Mouse (Mus musculus) intestine, postnatal 0 days (tissue): Measurements from ENCODE around the gene Cct3. TPM values are rescaled to one million over a fixed set of nuclear protein-coding genes. Genes with fewer than 3 reads are reported as not detected.
A peak's percentile ranks its signal among the peaks of the same experiment; 100 is the strongest.
"Not testable (repeated sequence)": the region's sequence is repeated elsewhere in the genome, so short reads cannot be mapped to it uniquely, and the experiment has no call there.

Experiments
- ATAC-seq: fragments of 200-750 bp; cut with Nextera tagmentation; 2 replicates; pipeline ENCODE4 v1.8.0; 2017; ENCODE audit warnings: mild to moderate bottlenecking, moderate TSS enrichment, moderate library complexity
- H3K27ac ChIP-seq: fragments of 300-500 bp; sonication (generic); 2 replicates; pipeline ENCODE4 v1.5.1; 2014; ENCODE audit warnings: mild to moderate bottlenecking, low read depth, low read length, moderate library complexity
- H3K27me3 ChIP-seq: fragments of 300-500 bp; sonication (generic); replicated peaks from 2 replicates; pipeline ENCODE4 v1.6.1; 2014; ENCODE audit warnings: low read length, mixed read lengths; ENCODE audit not compliant: control insufficient read depth, insufficient read depth
- H3K36me3 ChIP-seq: fragments of 300-500 bp; sonication (generic); 2 replicates; pipeline ENCODE4 v1.6.1; 2014; ENCODE audit warnings: mild to moderate bottlenecking, moderate library complexity; ENCODE audit not compliant: control insufficient read depth, insufficient read depth
- H3K4me1 ChIP-seq: fragments of 300-500 bp; sonication (generic); replicated peaks from 2 replicates; pipeline ENCODE4 v1.6.1; 2014; ENCODE audit warnings: antibody characterized with exemption, low read length, mixed read lengths; ENCODE audit not compliant: control insufficient read depth, insufficient read depth
- H3K4me2 ChIP-seq: fragments of 300-500 bp; sonication (generic); replicated peaks from 2 replicates; pipeline ENCODE4 v1.6.1; 2014; ENCODE audit warnings: low read depth, mild to moderate bottlenecking, moderate library complexity
- H3K4me3 ChIP-seq: fragments of 300-500 bp; sonication (generic); 2 replicates; pipeline ENCODE4 v1.5.1; 2014; ENCODE audit warnings: low read depth, low read length
- H3K9ac ChIP-seq: fragments of 300-500 bp; sonication (generic); 2 replicates; pipeline ENCODE4 v1.6.1; 2014; ENCODE audit warnings: mild to moderate bottlenecking, low read depth, low read length
- H3K9me3 ChIP-seq: fragments of 300-500 bp; sonication (generic); 2 replicates; pipeline ENCODE4 v1.6.1; 2016; ENCODE audit warnings: mixed run types; ENCODE audit not compliant: control insufficient read depth
- CTCF ChIP-seq: sonication (generic); IDR thresholded peaks from 2 replicates; pipeline ENCODE4 v1.5.1; 2016; ENCODE audit warnings: low read depth, mild to moderate bottlenecking, control low read depth, antibody characterized with exemption, moderate library complexity
- WGBS: fragments of 180-500 bp; shearing (Covaris S2); extraction: QIAGEN DNeasy Blood & Tissue Kit; methylation state at CpG from one replicate; pipeline ENCODE4 v1.1.7; 2014; 5-methylcytosine and 5-hydroxymethylcytosine counted together
- polyA plus RNA-seq: library from polyadenylated mRNA; unstranded; fragments of >200 nt; fragmentation: Nextera tagmentation; extraction: Ambion mirVana; gene quantifications from 2 replicates; pipeline ENCODE4 v1.2.1, GENCODE M21; 2015

Cct3 gene
- polyA plus RNA-seq, 1 experiment from 2014 or later: 175 TPM

GRCm38 (mm10) chr3:88287110-88287509, 9.8 kb upstream of the Cct3 start, which contains the start of gene Gm38392:
Gene Gm38392 (minus strand): TSS chr3:88287210.
- ATAC-seq: no peak
- Histone ChIP-seq H3K9me3 (no peaks in the 10 kb centered on the region), H3K4me2 (no peak within 1 kb of the TSS), H3K27me3 (no peaks in the 10 kb centered on the region), H3K4me1 (no peaks in the 10 kb centered on the region), H3K27ac (no peak within 1 kb of the TSS), H3K4me3 (no peak within 1 kb of the TSS), H3K36me3 (no peaks in the 10 kb centered on the region), H3K9ac (no peak within 1 kb of the TSS)
- TF ChIP-seq CTCF: no peak
- WGBS: 93% methylated on average over 4 of the region's 4 CpGs

GRCm38 (mm10) chr3:88288133-88288713, 8.7 kb upstream of the Cct3 start:
- not testable (repeated sequence) for H3K4me3 ChIP-seq, H3K4me1 ChIP-seq, H3K36me3 ChIP-seq, H3K27ac ChIP-seq, H3K27me3 ChIP-seq, H3K9me3 ChIP-seq, H3K4me2 ChIP-seq, ATAC-seq, H3K9ac ChIP-seq
- 63% methylated on average over 8 of the region's 10 CpGs for WGBS

GRCm38 (mm10) chr3:88291970-88292369, 4.9 kb upstream of the Cct3 start:
- no peak overlapping the region for H3K27ac ChIP-seq
- H3K27me3 ChIP-seq: no peaks in the 10 kb centered on the region
- H3K9me3 ChIP-seq: no peaks in the 10 kb centered on the region
- TF ChIP-seq CTCF: peak; percentile 65
- no peaks in the 10 kb centered on the region for H3K4me1 ChIP-seq
- H3K9ac ChIP-seq: no peak overlapping the region
- WGBS: 51% methylated on average over 4 of the region's 4 CpGs
- no peak for ATAC-seq
- H3K36me3 ChIP-seq: no peaks in the 10 kb centered on the region
- no peak overlapping the region for H3K4me3 ChIP-seq
- no peak overlapping the region for H3K4me2 ChIP-seq

GRCm38 (mm10) chr3:88295272-88295671, 1.6 kb upstream of the Cct3 start:
- not testable (repeated sequence) for H3K4me3 ChIP-seq, H3K4me1 ChIP-seq, ATAC-seq, H3K36me3 ChIP-seq, H3K9me3 ChIP-seq, H3K27ac ChIP-seq, H3K9ac ChIP-seq, H3K27me3 ChIP-seq, H3K4me2 ChIP-seq
- WGBS: 45% methylated on average over 1 of the region's 1 CpGs

GRCm38 (mm10) chr3:88296110-88296560, 781 bp upstream of the Cct3 start:
- WGBS: under 1% methylated on average over 12 of the region's 12 CpGs
- H3K9me3 ChIP-seq: no peaks in the 10 kb centered on the region
- no peak for TF ChIP-seq CTCF
- peaks cover 8% of the 10 kb centered on the region for H3K4me1 ChIP-seq
- H3K27me3 ChIP-seq: no peaks in the 10 kb centered on the region
- peaks cover 18% of the 10 kb centered on the region for H3K36me3 ChIP-seq
- peak overlapping the region; percentile 75; the same call in 1 of the 2 replicates for H3K27ac ChIP-seq
- H3K9ac ChIP-seq: peak overlapping the region; percentile 28
- H3K4me2 ChIP-seq: peak overlapping the region; percentile 71
- ATAC-seq: no peak
- H3K4me3 ChIP-seq: peak overlapping the region; percentile 80

- Histone ChIP-seq H3K27ac (peak overlapping the region; percentile 76), H3K4me1 (peaks cover 8% of the 10 kb centered on the region), H3K4me2 (peak overlapping the region; percentile 71), H3K27me3 (no peaks in the 10 kb centered on the region), H3K36me3 (peaks cover 31% of the 10 kb centered on the region), H3K9ac (peak overlapping the region; percentile 59), H3K4me3 (peak overlapping the region; percentile 80), H3K9me3 (no peaks in the 10 kb centered on the region)
- no peak for TF ChIP-seq CTCF
- ATAC-seq: no peak
- under 1% methylated on average over 30 of the region's 30 CpGs for WGBS
Observed at GRCm38 (mm10) chr3:88297321-88297851, 470 bp downstream of the Cct3 start.
